Mouse (Mus musculus) brain, embryonic 18.5 days (tissue): Measurements from ENCODE around the gene Iqcj.

ENCODE experiments used
- DNase-seq: peaks from one replicate; pipeline ENCODE4 v3.0.0-alpha.2; 2012; ENCODE audit warnings: low read depth, low spot score

Iqcj gene

GRCm38 (mm10) chr3:67892026-67892705 lies at the start of gene Iqcj, which contains the start of gene Iqschfp:
Gene Iqcj (plus strand): TSS chr3:67892220.
Gene Iqschfp (plus strand): TSS chr3:67892232.
- DNase-seq, result no peak

- no peak for DNase-seq
These were observed 39.6 kb upstream of the Iqcj start for GRCm38 (mm10) chr3:67852397-67852796.

- DNase-seq, result no peak
These were observed 30.5 kb upstream of the Iqcj start for GRCm38 (mm10) chr3:67861524-67861923.

- DNase-seq, result no peak
These were observed 24.5 kb upstream of the Iqcj start for GRCm38 (mm10) chr3:67867420-67868065.

GRCm38 (mm10) chr3:67869424-67869823 lies 22.6 kb upstream of the Iqcj start:
- no peak for DNase-seq

GRCm38 (mm10) chr3:67877253-67877652 lies 14.8 kb upstream of the Iqcj start:
- DNase-seq, result no peak

GRCm38 (mm10) chr3:67884335-67884734 lies 7.7 kb upstream of the Iqcj start:
- DNase-seq, result no peak

- no peak for DNase-seq
These were observed 5.8 kb upstream of the Iqcj start for GRCm38 (mm10) chr3:67886176-67886575.

GRCm38 (mm10) chr3:67887251-67887650 lies 4.8 kb upstream of the Iqcj start:
- no peak for DNase-seq

GRCm38 (mm10) chr3:67892768-67893167 lies 748 bp downstream of the Iqcj start:
- DNase-seq, result no peak

- DNase-seq, result no peak
These were observed 10.5 kb downstream of the Iqcj start for GRCm38 (mm10) chr3:67902517-67902916.

- DNase-seq, result no peak
These were observed 16.6 kb downstream of the Iqcj start for GRCm38 (mm10) chr3:67908586-67908985.

- no peak for DNase-seq
These were observed 26.1 kb downstream of the Iqcj start for GRCm38 (mm10) chr3:67918098-67918497.

- DNase-seq, result no peak
These were observed 26.7 kb downstream of the Iqcj start for GRCm38 (mm10) chr3:67918634-67919259.

GRCm38 (mm10) chr3:67923095-67923494 lies 31.1 kb downstream of the Iqcj start:
- DNase-seq, result no peak

- no peak for DNase-seq
These were observed 33.4 kb downstream of the Iqcj start for GRCm38 (mm10) chr3:67925453-67925852.

GRCm38 (mm10) chr3:67930424-67931133 lies 38.6 kb downstream of the Iqcj start:
- DNase-seq, result no peak

- DNase-seq, result no peak
These were observed 39.2 kb downstream of the Iqcj start for GRCm38 (mm10) chr3:67931181-67931580.

GRCm38 (mm10) chr3:67931914-67932313 lies 39.9 kb downstream of the Iqcj start:
- no peak for DNase-seq

- no peak for DNase-seq
These were observed 43.8 kb downstream of the Iqcj start for GRCm38 (mm10) chr3:67935829-67936228.

GRCm38 (mm10) chr3:67947000-67947399 lies 55.0 kb downstream of the Iqcj start:
- DNase-seq, result no peak

GRCm38 (mm10) chr3:67952517-67952940 lies 60.5 kb downstream of the Iqcj start:
- DNase-seq, result no peak
